Mouse (Mus musculus) hindbrain, embryonic 16.5 days (tissue): ENCODE measurements at regions not wholly inside any gene's neighbourhood (a gene's known extent, or its start where the extent isn't known, plus 50 kb on each side); places are given as distances from the start of the nearest gene placed in this dataset.

ENCODE experiments used
- ATAC-seq: fragments of 200-750 bp; cut with Nextera tagmentation; 2 replicates; pipeline ENCODE4 v1.8.0; 2017; ENCODE audit warnings: moderate TSS enrichment, moderate library complexity
- H3K27ac ChIP-seq: fragments of 300-500 bp; sonication (generic); 2 replicates; pipeline ENCODE4 v1.5.1; 2014; ENCODE audit warnings: low read depth, mild to moderate bottlenecking, control low read depth, low read length, moderate library complexity
- H3K27me3 ChIP-seq: fragments of 300-500 bp; sonication (generic); replicated peaks from 2 replicates; pipeline ENCODE4 v1.6.1; 2014; ENCODE audit warnings: low read length; ENCODE audit not compliant: control insufficient read depth, insufficient read depth
- H3K36me3 ChIP-seq: fragments of 300-500 bp; sonication (generic); 2 replicates; pipeline ENCODE4 v1.6.1; 2014; ENCODE audit warnings: mild to moderate bottlenecking, low read length, moderate library complexity, mixed read lengths; ENCODE audit not compliant: control insufficient read depth, insufficient read depth
- H3K4me1 ChIP-seq: fragments of 300-500 bp; sonication (generic); 2 replicates; pipeline ENCODE4 v1.6.1; 2014; ENCODE audit warnings: low read depth, low read length; ENCODE audit not compliant: control insufficient read depth, insufficient read depth
- H3K4me2 ChIP-seq: fragments of 300-500 bp; sonication (generic); 2 replicates; pipeline ENCODE4 v1.6.1; 2014; ENCODE audit warnings: mild to moderate bottlenecking, low read length, control low read depth, moderate library complexity
- H3K4me3 ChIP-seq: fragments of 300-500 bp; sonication (generic); 2 replicates; pipeline ENCODE4 v1.5.1; 2014; ENCODE audit warnings: mild to moderate bottlenecking, low read length, control low read depth, moderate library complexity
- H3K9ac ChIP-seq: fragments of 300-500 bp; sonication (generic); 2 replicates; pipeline ENCODE4 v1.6.1; 2014; ENCODE audit warnings: low read depth, mild to moderate bottlenecking, control low read depth, low read length, moderate library complexity
- H3K9me3 ChIP-seq: fragments of 300-500 bp; sonication (generic); 2 replicates; pipeline ENCODE4 v1.6.1; 2014; ENCODE audit warnings: mild to moderate bottlenecking, low read length, moderate library complexity; ENCODE audit not compliant: control insufficient read depth
- WGBS: fragments of 180-500 bp; shearing (Covaris S2); extraction: QIAGEN DNeasy Blood & Tissue Kit; methylation state at CpG from one replicate; pipeline ENCODE4 v1.1.7; 2014; 5-methylcytosine and 5-hydroxymethylcytosine counted together

DNA sequence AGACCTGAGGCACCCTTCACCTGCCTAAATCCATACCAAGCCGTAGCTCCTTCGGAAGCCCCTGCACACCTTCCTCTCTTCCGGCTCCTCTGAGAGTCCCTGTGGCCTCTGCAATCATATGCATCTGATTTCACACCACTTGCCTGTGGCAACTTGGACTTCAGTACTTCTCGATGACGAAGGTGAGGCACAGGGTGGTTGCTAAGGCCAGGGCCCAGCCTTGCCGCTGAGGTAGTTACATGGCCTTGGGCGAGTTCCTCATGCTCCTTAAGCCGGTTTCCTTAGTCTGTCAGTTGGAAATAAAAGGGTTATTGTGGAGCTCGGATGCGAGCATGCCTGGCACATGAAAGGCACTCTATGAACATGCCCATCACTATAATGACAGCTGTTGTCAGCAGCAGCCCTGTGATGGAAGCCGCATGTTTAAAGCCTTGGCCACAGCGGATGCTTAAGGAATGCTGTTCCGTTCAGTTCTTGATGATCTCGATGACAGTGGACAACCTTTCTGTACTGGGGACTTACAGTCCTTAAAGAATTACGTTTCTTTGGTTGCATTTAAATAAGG is 162.0 kb upstream of the Zfp703 start:
- H3K9me3 ChIP-seq, result no peaks in the 10 kb centered on the region
- no peaks in the 10 kb centered on the region for H3K36me3 ChIP-seq
- ATAC-seq, result no peak
- WGBS, result 50% methylated on average over 15 of the region's 15 CpGs
- no peak overlapping the region for H3K27ac ChIP-seq
- H3K4me1 ChIP-seq, result no peaks in the 10 kb centered on the region
- H3K4me2 ChIP-seq, result no peak overlapping the region
- no peak overlapping the region for H3K4me3 ChIP-seq
- H3K9ac ChIP-seq, result no peak overlapping the region
- no peaks in the 10 kb centered on the region for H3K27me3 ChIP-seq

DNA sequence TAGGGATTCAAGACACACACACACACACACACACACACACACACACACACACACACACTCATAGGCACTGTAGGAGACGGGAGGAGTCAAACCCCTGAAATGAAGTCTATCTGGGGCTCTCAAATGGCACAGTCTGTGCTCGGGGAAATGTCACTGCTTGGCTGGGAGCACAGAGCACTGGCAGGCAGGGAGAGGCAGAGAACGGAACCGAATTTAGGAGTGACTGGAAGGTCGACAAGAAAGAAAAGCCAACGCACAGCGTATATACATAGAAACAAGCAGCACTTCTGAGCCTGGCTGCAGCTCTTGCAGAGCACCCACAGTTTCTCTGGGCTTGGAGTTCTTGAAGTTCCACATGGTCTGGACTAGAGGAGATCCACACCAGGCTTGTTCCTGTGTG is 160.1 kb upstream of the Zfp703 start:
- Histone ChIP-seq H3K27ac (no peak overlapping the region), H3K36me3 (no peaks in the 10 kb centered on the region), H3K4me1 (no peaks in the 10 kb centered on the region), H3K9ac (no peak overlapping the region), H3K9me3 (no peaks in the 10 kb centered on the region), H3K27me3 (no peaks in the 10 kb centered on the region), H3K4me2 (no peak overlapping the region), H3K4me3 (no peak overlapping the region)
- 73% methylated on average over 7 of the region's 7 CpGs for WGBS
- ATAC-seq, result no peak

DNA sequence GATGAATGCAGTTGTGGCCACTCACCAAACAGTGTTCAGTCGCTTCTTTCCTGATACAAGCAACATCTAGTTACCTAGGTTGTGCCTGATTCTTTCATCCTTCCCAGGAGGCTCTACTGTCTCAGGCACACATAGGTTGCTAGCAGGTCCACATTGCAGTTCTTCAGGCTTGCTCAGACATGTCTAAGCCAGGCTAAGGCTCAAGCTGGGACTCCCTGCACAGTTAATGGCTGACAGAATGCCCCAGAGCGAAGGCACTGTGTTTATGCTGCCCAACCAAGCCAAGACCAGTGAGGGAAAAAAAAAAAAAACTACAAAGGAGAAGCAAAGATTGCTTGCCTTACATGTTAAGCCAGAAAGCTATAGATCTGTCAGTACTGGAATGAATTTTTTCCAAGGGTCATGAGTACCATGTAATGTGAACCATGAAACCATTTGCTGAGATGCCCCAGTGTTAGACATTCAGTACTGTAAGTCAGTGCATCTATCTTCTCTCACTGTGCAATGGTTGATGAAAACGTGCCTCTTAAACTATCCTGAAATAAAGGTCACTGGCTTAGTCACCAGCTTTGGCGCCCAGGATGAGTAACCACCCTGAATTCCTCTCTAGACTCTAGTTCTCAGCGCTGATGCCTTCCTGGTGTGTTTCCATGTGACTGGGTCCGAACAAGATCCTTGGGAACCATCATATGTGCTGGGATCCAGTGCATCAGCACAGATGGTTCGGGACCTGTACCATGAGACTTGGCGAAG is 152.8 kb upstream of the Zfp703 start:
- H3K4me2 ChIP-seq, result no peak overlapping the region
- H3K36me3 ChIP-seq, result no peaks in the 10 kb centered on the region
- ATAC-seq, result no peak

GRCm38 (mm10) chr8:26828311-26828909 is 148.7 kb upstream of the Zfp703 start:
- no peak for ATAC-seq
- Histone ChIP-seq H3K9ac (no peak overlapping the region), H3K36me3 (no peaks in the 10 kb centered on the region), H3K27ac (no peak overlapping the region), H3K27me3 (no peaks in the 10 kb centered on the region; the same call in 1 of the 2 replicates), H3K4me2 (no peak overlapping the region), H3K9me3 (no peaks in the 10 kb centered on the region), H3K4me3 (no peak overlapping the region), H3K4me1 (no peaks in the 10 kb centered on the region)
- WGBS, result 46% methylated on average over 10 of the region's 10 CpGs

More for the DNA sequence above, 152.8 kb upstream of the Zfp703 start:
- 87% methylated on average over 8 of the region's 8 CpGs for WGBS
- Histone ChIP-seq H3K9me3 (no peaks in the 10 kb centered on the region), H3K9ac (no peak overlapping the region), H3K4me1 (no peaks in the 10 kb centered on the region), H3K27me3 (no peaks in the 10 kb centered on the region; the same call in 1 of the 2 replicates), H3K4me3 (no peak overlapping the region), H3K27ac (no peak overlapping the region)

DNA sequence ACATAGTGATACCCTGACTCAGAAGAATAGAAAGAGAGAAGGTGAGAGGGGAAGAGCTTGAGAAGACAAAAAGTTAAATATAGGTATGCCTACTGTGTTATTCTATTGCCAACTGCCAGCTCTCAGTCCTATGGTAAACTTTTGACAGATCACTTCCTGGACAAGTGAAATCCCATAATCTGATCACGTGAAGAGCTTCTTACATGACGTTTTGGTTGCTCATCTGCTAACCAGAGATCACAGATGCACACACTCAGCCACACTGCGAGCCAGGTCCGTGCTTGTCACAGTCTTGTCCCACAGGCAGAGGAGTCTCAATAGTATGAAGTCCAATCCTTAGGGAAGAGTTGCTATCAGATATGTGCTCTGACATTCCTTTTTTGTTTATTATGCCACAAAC is 147.8 kb upstream of the Zfp703 start:
- no peak for ATAC-seq
- Histone ChIP-seq H3K27me3 (no peaks in the 10 kb centered on the region; the same call in 1 of the 2 replicates), H3K4me2 (no peak overlapping the region), H3K9me3 (no peaks in the 10 kb centered on the region), H3K27ac (no peak overlapping the region), H3K36me3 (no peaks in the 10 kb centered on the region), H3K4me1 (no peaks in the 10 kb centered on the region), H3K4me3 (no peak overlapping the region), H3K9ac (no peak overlapping the region)
- 88% methylated on average over 4 of the region's 4 CpGs for WGBS

- Histone ChIP-seq H3K4me1 (no peaks in the 10 kb centered on the region), H3K27me3 (no peaks in the 10 kb centered on the region; the same call in 1 of the 2 replicates), H3K4me3 (no peak overlapping the region), H3K9me3 (no peaks in the 10 kb centered on the region), H3K9ac (no peak overlapping the region), H3K36me3 (no peaks in the 10 kb centered on the region), H3K4me2 (no peak overlapping the region), H3K27ac (no peak overlapping the region)
- ATAC-seq, result no peak
- WGBS, result 27% methylated on average over 5 of the region's 5 CpGs
These were observed 146.0 kb upstream of the Zfp703 start for GRCm38 (mm10) chr8:26831148-26831547.

- 85% methylated on average over 6 of the region's 6 CpGs for whole genome bisulfite sequencing
- Histone ChIP-seq H3K4me3 (no peak overlapping the region), H3K4me1 (no peaks in the 10 kb centered on the region), H3K36me3 (no peaks in the 10 kb centered on the region), H3K9me3 (no peaks in the 10 kb centered on the region), H3K27me3 (no peaks in the 10 kb centered on the region; the same call in 1 of the 2 replicates), H3K9ac (no peak overlapping the region), H3K4me2 (no peak overlapping the region), H3K27ac (no peak overlapping the region)
- no peak for ATAC-seq
These were observed 145.3 kb upstream of the Zfp703 start for GRCm38 (mm10) chr8:26831790-26832189.

- H3K27ac ChIP-seq, result no peak overlapping the region
- 73% methylated on average over 3 of the region's 3 CpGs for WGBS
- no peaks in the 10 kb centered on the region for H3K4me1 ChIP-seq
- no peak overlapping the region for H3K9ac ChIP-seq
- no peaks in the 10 kb centered on the region for H3K36me3 ChIP-seq
- H3K4me3 ChIP-seq, result no peak overlapping the region
- H3K4me2 ChIP-seq, result no peak overlapping the region
- no peaks in the 10 kb centered on the region for H3K9me3 ChIP-seq
- ATAC-seq, result no peak
- no peaks in the 10 kb centered on the region; the same call in 1 of the 2 replicates for H3K27me3 ChIP-seq
These were observed 144.6 kb upstream of the Zfp703 start for GRCm38 (mm10) chr8:26832546-26832945.

DNA sequence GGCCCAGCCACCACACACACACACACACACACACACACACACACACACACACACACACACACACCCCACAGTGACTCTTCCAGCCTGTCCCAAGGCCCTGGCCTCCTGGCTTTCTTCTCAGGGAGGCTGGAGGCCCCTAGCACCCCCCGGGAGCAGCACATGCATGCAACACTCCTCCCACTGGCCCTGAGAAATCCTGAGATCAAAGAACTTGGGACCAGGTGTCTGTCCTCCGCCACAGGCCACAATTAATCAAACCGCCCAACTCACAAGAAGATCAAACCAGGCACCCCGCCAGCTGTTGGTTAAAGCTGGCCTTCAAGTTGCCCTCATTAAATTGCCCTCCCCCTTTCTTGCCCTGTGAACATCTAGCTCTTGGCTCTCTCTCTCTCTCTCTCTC is 143.8 kb upstream of the Zfp703 start:
- WGBS, result 11% methylated on average over 4 of the region's 4 CpGs
- H3K9me3 ChIP-seq, result no peaks in the 10 kb centered on the region

More for the DNA sequence above, 143.8 kb upstream of the Zfp703 start:
- ATAC-seq, result no peak
- no peak overlapping the region for H3K27ac ChIP-seq
- no peaks in the 10 kb centered on the region for H3K36me3 ChIP-seq
- no peak overlapping the region for H3K9ac ChIP-seq
- no peaks in the 10 kb centered on the region for H3K27me3 ChIP-seq
- H3K4me3 ChIP-seq, result no peak overlapping the region
- no peak overlapping the region for H3K4me2 ChIP-seq
- no peaks in the 10 kb centered on the region for H3K4me1 ChIP-seq
